In the genomic region with DNA sequence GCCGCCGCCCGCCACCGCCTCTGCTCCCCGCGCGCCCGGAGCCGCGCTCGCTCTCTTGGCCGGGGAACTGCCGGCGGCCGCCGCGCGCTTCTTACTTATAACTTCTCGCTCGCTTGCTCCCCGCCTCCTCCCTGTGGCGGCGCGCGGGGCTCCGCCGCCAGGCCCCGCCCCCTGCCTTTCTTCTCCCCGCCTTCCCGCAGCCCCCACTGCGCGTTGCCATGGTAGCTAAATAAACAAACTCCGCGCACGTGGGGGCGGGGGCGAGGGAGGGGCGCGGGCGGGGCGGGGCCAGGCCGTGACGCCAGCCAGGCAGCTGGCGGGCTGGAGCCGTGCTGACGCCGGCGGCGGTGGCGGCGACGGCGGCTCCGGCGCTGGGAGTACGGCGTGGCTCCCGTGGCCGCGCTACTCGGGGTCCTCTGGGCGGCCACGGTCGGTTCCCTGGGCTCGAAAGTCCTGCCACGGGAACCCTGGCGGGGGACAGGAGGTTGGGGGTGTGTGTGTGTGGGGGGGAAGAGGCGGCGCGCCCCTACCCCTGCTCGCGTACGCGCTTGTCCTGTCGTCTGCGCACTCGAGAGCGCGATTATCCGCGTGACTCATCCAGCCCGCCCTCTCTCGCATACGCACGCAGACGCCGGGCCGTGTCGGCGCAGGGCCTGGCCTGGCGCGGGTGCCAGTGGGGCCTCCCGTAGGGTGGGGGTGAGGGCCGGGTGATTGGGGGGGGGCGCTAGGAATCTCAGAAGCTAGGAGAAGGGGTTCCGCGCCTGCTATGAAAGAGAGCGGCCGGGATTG, we compare ENCODE assay signal across 8 mouse cellular contexts. TPM values are rescaled to one million over a fixed set of nuclear protein-coding genes. Genes with fewer than 3 reads are reported as not detected.
DNase-seq lines count a peak whose midpoint lies in the region; ATAC-seq and TF ChIP-seq lines count a peak whose summit lies in the region.

A gene (minus strand): TSS at position 60 of the 789 bp plus-strand sequence.

- no peak for TF ChIP-seq POLR2A in ES-Bruce4 (IDR thresholded peaks at IDR 0.05; ENCODE audit: insufficient read depth, low read length)

- H3K36me3 ChIP-seq in ES-Bruce4 (ENCODE audit: control insufficient read depth, insufficient read depth, low read length, poor library complexity, severe bottlenecking), result peaks cover 24% of the 10 kb centered on the region
- H3K36me3 ChIP-seq in forebrain, postnatal 0 days (ENCODE audit: insufficient read depth), result no peaks in the 10 kb centered on the region
- H3K36me3 ChIP-seq in lung, embryonic 14.5 days (ENCODE audit: insufficient read depth), result no peaks in the 10 kb centered on the region

- H3K4me2 ChIP-seq in forebrain, postnatal 0 days (ENCODE audit: low read depth), result peak within 1 kb of the TSS; percentile 87
- H3K4me2 ChIP-seq in lung, embryonic 14.5 days, result peak within 1 kb of the TSS; percentile 93

- TF ChIP-seq CTCF in ES-Bruce4 (IDR thresholded peaks at IDR 0.05; ENCODE audit: low read depth, low read length), result no peak
- TF ChIP-seq CTCF in forebrain, postnatal 0 days (IDR thresholded peaks at IDR 0.05; ENCODE audit: low read depth), result peak; percentile 26; the same call in 1 of the 2 replicates
- peak; percentile 45 for TF ChIP-seq CTCF in layer of hippocampus, adult 2 months (conservative IDR thresholded peaks at IDR 0.05)
- no peak for TF ChIP-seq CTCF in lung, embryonic 14.5 days (IDR thresholded peaks at IDR 0.05; ENCODE audit: low read depth)

- H3K9ac ChIP-seq in ES-Bruce4 (ENCODE audit: low read depth, poor library complexity, severe bottlenecking), result peak within 1 kb of the TSS; percentile 79
- peak within 1 kb of the TSS; percentile 70 for H3K9ac ChIP-seq in forebrain, postnatal 0 days
- peak within 1 kb of the TSS; percentile 68 for H3K9ac ChIP-seq in lung, embryonic 14.5 days

- peak; percentile 93 for ATAC-seq in forebrain, postnatal 0 days
- ATAC-seq in lung, embryonic 14.5 days (ENCODE audit: insufficient read depth), result peak; percentile 89
- peak; percentile 59 for ATAC-seq in neutrophil, adult 5-6 weeks (ENCODE audit: extremely low read depth, insufficient number of reproducible peaks, low FRiP score, poor library complexity, severe bottlenecking)

- intact Hi-C loops in heart, postnatal 36 days (cut with DNase I), result loop anchor here (1.0 to 10.0 kb wide), 8 partner anchors 70 to 960 kb away; a partner anchor contains a TSS

- peaks cover 2% of the 10 kb centered on the region for H3K4me1 ChIP-seq in ES-Bruce4 (ENCODE audit: control insufficient read depth, insufficient read depth, low read length)
- H3K4me1 ChIP-seq in forebrain, postnatal 0 days (ENCODE audit: insufficient read depth), result peaks cover 3% of the 10 kb centered on the region; the same call in 1 of the 2 replicates
- no peaks in the 10 kb centered on the region; the same call in 1 of the 2 replicates for H3K4me1 ChIP-seq in lung, embryonic 14.5 days (ENCODE audit: insufficient read depth)

- no peaks in the 10 kb centered on the region for H3K9me3 ChIP-seq in ES-Bruce4 (replicated peaks; ENCODE audit: control insufficient read depth, insufficient read depth, low read length, poor library complexity, severe bottlenecking)
- no peaks in the 10 kb centered on the region for H3K9me3 ChIP-seq in forebrain, postnatal 0 days (ENCODE audit: low read length)
- H3K9me3 ChIP-seq in lung, embryonic 14.5 days (ENCODE audit: low read depth, low read length), result no peaks in the 10 kb centered on the region

- WGBS in forebrain, postnatal 0 days, result 3% methylated on average over 75 of the region's 99 CpGs
- under 1% methylated on average over 82 of the region's 99 CpGs for WGBS in lung, embryonic 14.5 days

- peak; percentile 43 for DNase-seq in c-Kit-positive CD71-positive TER-119-positive erythroid progenitor cells, embryonic 14.5 days (ENCODE audit: low spot score)
- DNase-seq in forebrain, postnatal 0 days, result peak; percentile 95
- DNase-seq in heart, postnatal 36 days, result peak; percentile 94 to 95
- peak; percentile 76 to 86 for DNase-seq in layer of hippocampus, adult 2 months (ENCODE audit: low spot score in 2 of 2)
- DNase-seq in lung, embryonic 14.5 days, result peak; percentile 96
- peak; percentile 92 for DNase-seq in testis, postnatal 14 days (ENCODE audit: low spot score)

- H3K27ac ChIP-seq in ES-Bruce4 (ENCODE audit: insufficient read depth, low read length), result no peak within 1 kb of the TSS
- H3K27ac ChIP-seq in forebrain, postnatal 0 days (ENCODE audit: low read depth, low read length), result peak within 1 kb of the TSS; percentile 86
- peak within 1 kb of the TSS; percentile 94 for H3K27ac ChIP-seq in layer of hippocampus, adult 2 months
- peak within 1 kb of the TSS; percentile 91 for H3K27ac ChIP-seq in lung, embryonic 14.5 days (ENCODE audit: low read depth)

- peak within 1 kb of the TSS; percentile 90 for H3K4me3 ChIP-seq in ES-Bruce4 (ENCODE audit: low read depth, low read length)
- peak within 1 kb of the TSS; percentile 68 for H3K4me3 ChIP-seq in forebrain, postnatal 0 days (ENCODE audit: low read depth, low read length)
- H3K4me3 ChIP-seq in layer of hippocampus, adult 2 months, result peak within 1 kb of the TSS; percentile 59
- H3K4me3 ChIP-seq in lung, embryonic 14.5 days (ENCODE audit: low read depth, low read length), result peak within 1 kb of the TSS; percentile 62

- TF ChIP-seq EP300 in ES-Bruce4 (IDR thresholded peaks at IDR 0.05; ENCODE audit: insufficient read depth, low read depth, low read length), result no peak

- H3K27me3 ChIP-seq in ES-Bruce4 (ENCODE audit: control insufficient read depth, insufficient read depth, low read length, poor library complexity, severe bottlenecking), result no peaks in the 10 kb centered on the region
- peaks cover 22% of the 10 kb centered on the region for H3K27me3 ChIP-seq in forebrain, postnatal 0 days (ENCODE audit: insufficient read depth, low read length)
- H3K27me3 ChIP-seq in lung, embryonic 14.5 days (ENCODE audit: insufficient read depth, low read length), result peaks cover 15% of the 10 kb centered on the region

RNA-seq across cellular contexts. Expression of the gene that starts here (rescaled TPM):
- 59.2 and 63.3 TPM in 2 replicates for polyA plus RNA-seq in ES-Bruce4 (2011; ENCODE audit: insufficient read depth, insufficient read length, low read depth, missing spikeins)
- total RNA-seq in forebrain, postnatal 0 days (2014; rRNA removed), result 2.8 and 10.3 TPM in 2 replicates
- polyA plus RNA-seq in forebrain, postnatal 0 days (2015; fragmentation: Nextera tagmentation; extraction: Ambion mirVana), result 3.3 and 3.4 TPM in 2 replicates
- total RNA-seq in heart, postnatal 36 days (2021), result 10 to 100 TPM; 29.7 to 42.3 TPM
- total RNA-seq in layer of hippocampus, adult 2 months (2021), result 1 to 10 TPM; 5.8 to 5.9 TPM
- 4.6 and 5.1 TPM in 2 replicates for polyA plus RNA-seq in lung, embryonic 14.5 days (2014; fragmentation: Nextera tagmentation; extraction: Ambion mirVana)
- total RNA-seq in neutrophil, adult 5-6 weeks (2017), result 11.4 and 11.9 TPM in 2 replicates

Comparison
In these comparisons a context has a peak if more than half of its experiments do, and no peak if none do; other contexts are left out.
1. CTCF ChIP-seq: peak in forebrain, postnatal 0 days (single experiment) and layer of hippocampus, adult 2 months (single experiment); none in ES-Bruce4 (single experiment) and lung, embryonic 14.5 days (single experiment).
2. DNase-seq: peak in every context shown above with its lines; median percentile 96 in lung, embryonic 14.5 days; 95 in forebrain, postnatal 0 days; 94 in heart, postnatal 36 days; 92 in testis, postnatal 14 days; 81 in layer of hippocampus, adult 2 months; 43 in c-Kit-positive CD71-positive TER-119-positive erythroid progenitor cells, embryonic 14.5 days.
3. Peak in every context shown above with its lines, with median percentiles within 50 percentile points of each other: H3K4me3 ChIP-seq, H3K9ac ChIP-seq and ATAC-seq.